Mouse (Mus musculus) cerebellum, adult 9-10 months (tissue): ENCODE results near the gene Aff1.

Experiments used
- DNase-seq: peaks from one replicate; pipeline ENCODE4 v3.0.0; 2022

The Aff1 gene

DNA sequence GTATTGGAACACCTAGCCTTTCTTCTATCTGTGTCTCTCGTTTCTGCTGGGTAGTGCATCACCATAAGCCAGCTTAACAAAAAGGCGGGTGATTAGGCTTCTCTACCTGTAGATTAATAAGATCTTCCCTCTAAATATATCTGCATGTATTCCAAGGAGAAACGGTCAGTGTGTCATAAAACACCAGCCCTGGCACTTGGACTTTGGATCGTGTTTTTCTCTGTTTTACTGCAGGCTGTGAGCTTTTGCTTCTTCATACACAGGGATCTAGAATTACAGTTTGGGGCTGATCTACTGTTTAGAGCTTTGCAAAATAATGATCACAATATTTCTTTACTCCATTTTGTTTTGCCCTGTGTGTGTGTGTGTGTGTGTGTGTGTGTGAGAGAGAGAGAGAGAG, 84.7 kb downstream of the Aff1 start:
- no peak for DNase-seq

DNA sequence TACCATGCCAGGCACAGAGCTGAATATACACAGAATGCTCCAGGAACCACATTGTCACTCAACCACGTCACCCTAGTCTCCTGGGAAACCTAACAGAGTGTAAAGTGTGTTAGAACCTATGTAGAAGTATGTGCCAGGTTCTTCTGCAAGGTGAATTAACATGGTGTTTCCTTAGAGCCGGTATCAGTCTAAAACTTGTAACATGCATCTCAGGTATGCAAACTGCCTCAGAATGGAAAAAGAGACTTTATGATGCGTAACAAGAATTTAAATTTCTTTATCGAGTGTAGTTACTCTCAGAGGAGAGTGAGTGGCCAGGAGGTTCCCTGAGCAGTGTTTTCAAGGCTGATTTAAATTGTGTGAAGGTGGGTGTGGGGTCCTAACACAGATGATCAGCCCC, 85.3 kb downstream of the Aff1 start:
- no peak for DNase-seq

DNA sequence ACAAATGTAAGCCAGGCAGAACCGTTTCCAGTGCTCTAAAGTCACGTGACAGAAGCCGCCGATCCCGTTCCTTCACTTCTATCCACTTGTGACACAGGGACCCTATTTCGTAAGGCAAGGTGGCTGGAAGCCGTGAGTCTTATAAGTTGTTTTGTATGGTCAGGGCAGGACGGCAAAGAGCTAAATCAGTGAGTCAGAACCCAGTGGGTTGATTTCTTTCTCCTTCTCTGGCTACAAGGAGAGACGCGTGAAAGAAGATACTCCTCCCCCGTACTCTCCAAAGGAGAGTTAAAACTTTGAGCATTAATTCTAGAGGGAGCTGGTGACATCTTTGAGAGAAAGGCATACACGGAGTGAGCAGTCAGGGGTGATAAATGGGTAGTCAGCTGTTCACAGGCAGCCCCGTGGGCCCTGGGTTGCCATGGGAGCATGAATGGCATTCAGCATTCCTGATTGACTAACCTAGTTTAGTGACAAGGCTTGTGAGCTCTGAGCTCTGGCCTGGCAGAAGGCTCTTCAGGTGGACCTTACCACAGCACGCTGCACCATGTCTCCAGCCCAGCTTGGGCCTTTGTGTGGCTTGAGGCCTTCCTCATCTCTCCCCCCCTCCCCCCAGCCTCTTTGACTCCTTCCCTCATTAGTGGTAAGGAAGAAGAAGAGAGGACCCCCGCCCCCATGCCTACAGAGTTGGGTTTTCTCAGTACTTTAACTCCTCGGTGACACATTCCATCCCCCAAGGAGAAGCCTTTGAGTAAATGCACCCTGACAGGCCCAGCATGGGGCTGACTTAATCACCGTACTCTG, 86.3 kb downstream of the Aff1 start:
- DNase-seq = no peak

DNA sequence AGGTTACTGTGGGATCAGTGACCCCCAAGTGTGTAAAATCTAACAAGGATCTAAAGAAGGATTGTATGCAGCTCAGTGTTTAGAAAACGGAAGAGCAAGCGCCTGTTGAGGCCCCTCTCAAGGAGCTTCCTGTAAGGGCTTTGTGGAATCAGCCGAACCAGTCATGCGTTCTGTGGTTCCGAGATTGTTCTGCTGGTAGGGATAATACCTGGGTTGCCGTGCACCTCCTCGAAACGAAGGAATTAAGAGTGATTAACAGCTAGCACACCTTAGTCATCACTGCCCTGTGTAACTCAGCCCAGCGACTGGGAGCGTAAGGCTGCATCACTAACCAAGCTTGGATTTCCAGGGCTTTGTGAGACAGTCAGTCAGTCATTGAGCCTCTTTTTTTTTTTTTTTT, 87.7 kb downstream of the Aff1 start:
- DNase-seq = no peak

DNA sequence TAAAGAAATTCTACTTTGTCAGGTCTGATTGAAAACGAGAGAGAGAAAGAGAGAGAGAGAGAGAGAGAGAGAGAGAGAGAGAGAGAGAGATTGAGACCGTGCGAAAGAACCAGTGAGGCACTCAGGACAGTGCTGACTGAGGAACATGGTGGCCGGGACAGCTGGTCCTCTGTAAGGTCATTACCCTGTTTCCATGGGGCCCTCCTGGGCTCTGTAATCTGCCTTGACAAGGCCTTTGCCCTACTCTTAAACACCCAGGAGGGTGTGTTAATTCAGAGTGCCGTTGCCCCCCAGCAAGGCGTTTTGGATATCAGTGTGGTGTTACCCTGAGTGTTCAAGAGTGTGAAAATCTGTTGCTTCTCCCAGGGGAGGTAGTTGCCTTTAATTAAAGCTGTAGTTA, 88.1 kb downstream of the Aff1 start:
- DNase-seq = no peak

DNA sequence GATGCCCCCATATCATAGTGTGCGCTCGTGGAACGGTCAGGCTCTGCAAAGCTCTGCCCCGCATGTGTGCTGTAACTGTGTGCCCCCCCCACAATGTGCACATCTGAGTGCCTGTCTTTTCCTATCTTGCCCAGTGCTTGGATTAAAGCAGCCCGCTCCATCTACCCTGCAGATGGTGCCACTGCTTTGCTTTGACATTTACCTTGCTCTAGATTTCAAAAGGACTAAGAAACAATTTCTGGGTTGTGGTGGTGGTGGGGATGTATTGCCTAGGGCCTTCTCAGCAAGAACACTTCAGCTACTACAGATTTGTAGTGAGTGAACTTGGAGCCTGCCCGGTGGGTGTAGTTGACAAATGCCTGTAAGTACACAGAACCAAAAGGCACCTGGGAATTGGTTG, 88.7 kb downstream of the Aff1 start:
- DNase-seq = peak; percentile 72

DNA sequence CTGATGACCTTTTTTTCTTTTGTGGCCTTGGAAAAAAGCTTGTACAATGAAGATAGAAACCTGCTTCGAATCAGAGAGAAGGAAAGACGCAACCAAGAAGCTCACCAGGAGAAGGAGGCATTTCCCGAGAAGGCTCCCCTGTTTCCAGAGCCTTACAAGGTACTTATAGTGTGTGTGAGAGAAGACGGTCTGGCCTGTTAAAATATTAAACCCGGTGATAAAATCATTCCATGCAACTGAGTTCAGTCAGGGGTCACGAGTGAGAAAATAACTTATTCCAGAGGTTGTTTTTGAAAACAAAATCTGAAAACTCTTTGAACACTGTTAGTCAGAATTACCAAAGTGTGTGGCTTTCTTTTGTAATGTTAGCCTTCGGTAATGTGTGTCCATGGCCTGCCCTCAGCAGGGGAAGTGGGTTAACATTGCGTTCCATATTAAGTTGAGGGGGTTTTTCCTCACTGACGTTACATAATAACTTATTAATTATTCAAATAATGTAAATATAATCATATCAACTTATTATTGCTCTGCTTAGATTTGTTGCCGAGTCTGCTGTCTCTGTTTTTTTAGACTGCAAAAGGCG, 91.0 kb downstream of the Aff1 start:
- no peak for DNase-seq

DNA sequence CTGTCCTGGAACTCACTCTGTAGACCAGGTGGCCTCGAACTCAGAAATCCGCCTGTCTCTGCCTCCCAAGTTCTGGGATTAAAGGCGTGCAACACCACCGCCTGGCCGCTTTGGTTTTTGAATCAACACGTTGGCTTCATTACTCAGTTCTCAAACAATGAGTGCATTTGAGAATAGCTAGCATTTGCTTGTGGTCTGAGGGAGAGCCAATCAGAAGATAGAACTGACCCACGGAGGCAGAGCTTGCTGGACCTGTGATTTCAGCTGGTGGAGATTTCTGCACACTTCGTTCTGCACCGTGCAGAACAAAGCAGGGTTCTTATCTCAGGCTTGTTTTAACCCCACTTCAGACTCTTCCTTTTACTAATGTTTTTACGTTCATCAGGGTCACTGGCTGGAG, 93.9 kb downstream of the Aff1 start:
- DNase-seq = no peak

DNA sequence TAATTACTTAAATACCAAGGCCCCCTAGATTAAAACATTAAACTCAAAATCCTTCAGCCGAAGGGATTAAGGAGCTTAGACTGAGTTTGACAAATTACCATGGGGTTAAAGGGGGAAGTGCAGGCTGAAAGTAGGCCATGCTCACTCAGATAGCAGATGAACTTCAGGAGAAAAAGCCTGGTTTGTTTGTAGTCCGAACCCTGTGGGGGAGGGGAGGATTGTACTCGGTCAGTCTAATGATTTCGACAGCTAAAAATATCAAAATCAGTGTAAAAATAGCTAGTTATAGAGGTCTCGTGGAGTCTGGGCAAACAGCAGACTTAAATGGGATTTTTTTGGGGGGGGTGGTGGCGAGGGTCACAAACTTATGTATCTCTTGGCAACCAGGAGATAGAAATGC, 96.3 kb downstream of the Aff1 start:
- peak; percentile 53 for DNase-seq

DNA sequence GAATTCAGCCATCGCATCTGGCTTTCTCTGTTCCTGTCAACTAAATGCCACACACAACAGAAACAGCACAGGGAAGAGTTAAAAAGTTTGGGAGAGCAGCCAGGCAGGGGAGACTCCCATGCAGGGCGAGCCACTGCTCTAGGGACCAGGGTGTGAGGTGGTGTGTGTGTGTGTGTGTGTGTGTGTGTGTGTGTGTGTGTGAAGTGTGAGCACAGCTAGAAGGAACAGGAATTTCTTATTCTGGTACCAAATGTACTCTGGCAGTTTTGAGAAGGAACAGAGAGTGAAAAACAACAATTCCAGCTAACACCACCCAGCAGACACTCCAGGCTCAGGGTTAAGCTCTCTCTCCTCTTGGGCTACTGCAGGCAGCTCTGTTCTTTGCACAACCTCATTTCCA, 96.8 kb downstream of the Aff1 start:
- DNase-seq = peak; percentile 52

DNA sequence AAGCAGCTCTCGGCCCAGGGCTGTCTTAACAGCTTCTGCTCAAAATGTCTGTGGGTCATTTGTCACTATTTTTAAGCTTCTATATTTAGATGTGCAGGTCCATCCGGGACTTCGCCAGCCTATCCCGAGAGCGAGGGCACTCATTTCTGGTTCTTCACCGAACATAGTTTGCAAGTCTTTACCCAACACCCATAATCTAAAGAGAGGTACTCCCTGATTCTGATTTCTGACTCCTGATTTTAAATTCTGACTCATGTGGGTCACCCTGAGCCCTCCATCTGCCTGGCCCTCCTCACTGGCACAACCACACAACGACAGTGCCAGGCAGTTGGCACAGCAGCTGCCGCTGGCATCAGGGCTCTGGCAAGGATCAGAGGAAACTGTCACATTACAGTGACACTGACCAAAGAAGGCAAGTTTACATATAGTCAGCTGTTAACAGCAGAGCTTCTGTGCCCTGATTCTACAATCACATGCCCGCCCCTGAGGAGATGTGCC, 97.5 kb downstream of the Aff1 start:
- DNase-seq = peak; percentile 93

DNA sequence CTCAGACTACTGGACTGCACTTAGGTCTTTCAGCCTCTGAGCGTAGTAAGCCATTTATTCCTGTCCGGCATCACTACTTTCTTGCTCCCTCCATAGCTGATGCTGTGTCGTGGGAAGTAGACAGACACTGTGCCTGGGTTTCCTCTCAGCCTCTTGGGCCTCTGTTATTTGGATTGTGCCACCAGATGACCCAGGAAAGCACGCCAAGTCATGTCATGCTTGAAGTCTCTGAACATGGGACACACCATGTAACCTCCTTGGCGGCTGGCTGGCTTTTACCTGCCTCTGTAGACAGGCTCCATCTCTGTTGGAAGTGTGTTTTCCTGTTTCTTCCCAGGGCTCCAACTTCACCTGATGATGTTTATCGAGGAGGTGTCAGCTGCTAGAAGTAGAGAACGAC, 99.6 kb downstream of the Aff1 start:
- no peak for DNase-seq

DNA sequence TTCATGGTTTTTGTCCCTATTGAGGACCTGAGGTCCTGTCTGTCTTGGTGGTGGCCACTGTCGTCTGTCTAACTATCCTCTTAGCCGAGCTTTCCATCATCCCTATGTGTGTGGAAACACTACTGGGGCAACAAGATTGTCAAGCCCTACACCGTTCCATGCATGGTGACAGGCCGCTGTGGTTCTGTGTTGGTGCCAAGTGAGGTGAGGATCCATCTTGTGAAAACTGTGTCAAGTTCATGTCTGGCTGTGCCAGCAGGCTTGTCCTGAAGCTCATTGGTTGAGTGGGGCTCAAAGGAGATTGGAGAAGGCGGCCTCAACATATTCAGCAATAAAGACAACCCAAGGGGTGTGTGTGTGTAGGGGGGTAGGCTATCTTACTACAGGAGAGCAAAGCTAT, 102.9 kb downstream of the Aff1 start:
- no peak for DNase-seq

DNA sequence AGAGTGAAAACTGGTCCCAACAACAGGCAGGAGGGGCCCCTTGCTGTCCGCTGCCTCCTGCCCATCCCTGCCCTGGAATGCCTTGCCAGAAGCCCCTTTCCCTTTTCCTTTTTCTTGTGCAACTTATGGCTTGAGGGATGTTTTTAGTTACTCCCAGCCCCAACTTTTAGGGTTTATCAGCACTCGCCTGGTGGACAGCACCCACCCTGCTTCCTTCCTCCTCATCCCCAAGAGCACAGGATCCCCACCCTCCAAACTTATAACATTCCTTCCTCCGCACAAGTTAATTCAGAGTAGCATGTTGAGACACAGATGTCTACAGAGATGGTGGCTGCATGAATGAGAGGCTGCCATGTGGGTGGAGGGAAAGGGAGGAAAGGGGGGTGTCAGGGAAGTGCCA, 103.9 kb downstream of the Aff1 start:
- DNase-seq = no peak

DNA sequence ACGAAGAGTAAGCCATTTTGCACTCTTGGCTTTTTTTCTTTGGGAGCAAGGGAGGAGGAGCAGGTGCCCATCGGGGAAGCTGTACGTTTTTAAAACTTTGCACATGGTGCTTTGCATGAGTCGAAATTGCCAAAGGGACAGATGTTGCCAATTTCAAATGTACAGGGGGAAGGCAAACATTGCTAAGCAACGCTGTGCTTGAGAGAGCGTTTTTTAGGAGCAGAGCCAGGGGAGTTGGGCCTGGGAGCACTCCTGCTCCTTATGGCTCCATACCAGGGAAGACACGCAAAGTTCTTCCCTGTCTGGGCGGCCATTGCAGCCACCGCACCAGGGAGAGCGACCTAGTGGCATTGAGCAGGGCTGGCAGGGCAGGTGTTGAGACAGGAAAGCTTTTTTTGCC, 105.6 kb downstream of the Aff1 start:
- no peak for DNase-seq

DNA sequence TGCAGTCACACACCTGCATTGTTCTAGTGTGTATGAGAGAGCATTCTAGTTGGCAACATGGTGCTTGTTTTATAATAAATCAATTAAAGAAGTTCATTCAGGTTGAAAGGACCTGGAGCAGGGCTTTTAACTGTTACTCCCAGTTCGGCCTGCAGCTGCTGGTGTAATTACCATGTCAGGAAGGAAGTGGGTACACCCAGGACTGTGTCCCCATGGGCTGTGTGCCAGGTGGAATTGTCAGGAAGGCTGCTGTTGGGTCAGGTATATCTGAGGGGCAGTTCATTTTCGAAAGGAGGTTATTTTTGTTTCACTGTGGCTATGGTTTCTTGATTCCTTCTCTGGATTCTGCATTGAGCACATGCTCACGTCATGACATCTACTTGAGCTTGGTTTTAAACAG, 107.3 kb downstream of the Aff1 start:
- no peak for DNase-seq

DNA sequence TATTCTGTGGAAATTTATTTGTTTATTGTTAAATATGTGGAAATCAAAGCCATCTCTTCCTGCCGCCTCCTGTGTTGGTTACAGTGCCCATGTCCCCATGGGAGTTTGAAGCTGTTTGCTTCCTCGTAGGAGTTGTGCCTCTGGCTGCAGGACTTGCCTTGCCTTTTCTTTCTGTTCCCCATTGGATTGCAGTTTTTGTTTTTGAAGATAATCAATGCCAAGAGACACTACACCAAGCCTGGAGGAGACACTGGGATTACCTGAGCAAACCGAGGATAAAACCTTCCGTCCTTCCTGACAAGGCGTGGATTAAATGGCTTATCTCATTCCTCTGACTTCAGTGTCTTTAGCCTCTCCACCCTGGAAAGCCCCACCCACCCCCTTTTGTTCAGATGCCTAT, 107.8 kb downstream of the Aff1 start:
- DNase-seq = no peak

DNA sequence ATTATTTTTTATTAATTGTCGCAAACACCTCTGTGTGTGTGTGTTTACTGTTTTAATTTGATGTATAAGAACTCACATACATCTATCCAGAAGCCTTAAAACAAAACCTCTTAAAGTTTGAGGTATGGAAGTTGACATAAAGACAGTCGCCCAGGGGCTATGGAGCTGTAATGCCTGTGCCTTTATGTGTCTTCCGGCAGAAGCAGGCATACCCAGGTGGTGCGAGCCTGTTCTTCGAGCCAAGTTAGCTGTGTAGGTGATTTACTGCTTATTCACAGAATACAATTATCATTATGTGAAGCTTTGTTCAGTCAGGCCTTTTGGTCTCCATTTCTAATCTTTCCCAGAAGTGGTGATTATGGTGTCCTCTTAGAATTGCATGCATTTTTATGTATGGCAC, 111.2 kb downstream of the Aff1 start:
- DNase-seq = no peak

DNA sequence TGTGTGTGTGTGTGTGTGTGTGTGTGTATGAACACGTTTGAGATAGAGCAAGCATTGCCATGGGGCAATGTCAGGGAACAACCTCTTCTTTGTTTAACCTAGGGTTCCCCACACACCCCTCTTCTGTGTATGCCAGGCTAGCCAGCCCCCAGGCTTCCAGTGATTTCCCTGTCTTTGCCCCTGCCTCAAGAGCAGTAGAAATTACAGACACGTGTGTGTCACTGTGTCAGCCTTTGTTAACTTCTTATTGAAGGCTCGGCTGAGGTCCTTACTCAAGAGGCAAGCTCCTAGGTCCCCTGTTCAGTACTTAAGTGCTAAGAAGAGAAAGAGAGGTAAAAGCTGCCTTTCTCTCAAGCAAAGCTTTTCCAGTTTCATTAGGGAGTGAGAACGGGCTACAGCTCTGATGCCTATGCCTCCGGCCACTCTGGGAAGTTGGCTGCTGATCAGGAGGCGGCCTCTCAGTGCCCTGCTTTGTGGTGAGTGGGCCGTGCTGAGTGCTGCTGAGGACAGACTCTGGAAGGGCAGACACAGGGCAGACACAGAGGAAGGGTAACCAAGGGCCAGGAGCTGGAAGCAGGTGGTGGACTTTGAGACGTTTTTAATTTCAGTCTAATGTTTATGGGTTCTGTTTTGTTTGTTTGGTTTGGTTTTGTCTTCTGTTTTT, 111.9 kb downstream of the Aff1 start:
- DNase-seq = no peak

DNA sequence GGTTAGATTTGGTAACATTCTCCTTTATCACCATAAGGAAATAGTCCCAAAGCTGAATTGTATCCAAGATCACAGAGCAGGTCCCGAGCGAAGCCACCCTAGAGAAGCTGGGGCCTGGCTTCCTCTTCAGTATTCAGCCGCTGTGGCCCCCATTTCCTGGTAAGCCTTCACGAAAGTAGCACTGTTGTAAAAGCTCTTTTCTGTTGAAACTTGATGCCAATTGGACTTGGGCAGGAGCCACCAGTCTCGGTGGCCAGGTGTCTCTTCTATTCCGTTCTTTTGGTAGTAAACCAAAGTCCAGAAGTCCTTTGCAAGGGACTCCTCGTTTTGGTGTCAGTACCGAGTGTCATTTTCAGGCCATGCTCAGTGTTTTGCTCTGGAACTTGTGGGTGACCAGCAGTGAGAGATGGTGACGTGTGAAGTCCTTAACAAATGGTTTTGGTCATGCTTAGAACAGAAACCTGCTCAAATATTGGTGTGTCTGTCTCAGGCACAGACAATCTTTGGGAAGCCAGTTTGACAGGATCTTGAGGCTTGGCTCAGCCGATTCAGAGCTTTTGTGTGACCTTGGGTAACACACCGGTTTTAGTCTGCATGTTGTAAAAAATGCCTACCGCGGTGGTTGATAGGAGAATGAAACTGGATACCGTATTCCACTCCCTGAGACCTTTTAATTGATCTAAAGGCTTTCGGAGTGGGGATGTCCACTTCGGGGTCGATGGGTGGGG, 114.8 kb downstream of the Aff1 start:
- DNase-seq = no peak

DNA sequence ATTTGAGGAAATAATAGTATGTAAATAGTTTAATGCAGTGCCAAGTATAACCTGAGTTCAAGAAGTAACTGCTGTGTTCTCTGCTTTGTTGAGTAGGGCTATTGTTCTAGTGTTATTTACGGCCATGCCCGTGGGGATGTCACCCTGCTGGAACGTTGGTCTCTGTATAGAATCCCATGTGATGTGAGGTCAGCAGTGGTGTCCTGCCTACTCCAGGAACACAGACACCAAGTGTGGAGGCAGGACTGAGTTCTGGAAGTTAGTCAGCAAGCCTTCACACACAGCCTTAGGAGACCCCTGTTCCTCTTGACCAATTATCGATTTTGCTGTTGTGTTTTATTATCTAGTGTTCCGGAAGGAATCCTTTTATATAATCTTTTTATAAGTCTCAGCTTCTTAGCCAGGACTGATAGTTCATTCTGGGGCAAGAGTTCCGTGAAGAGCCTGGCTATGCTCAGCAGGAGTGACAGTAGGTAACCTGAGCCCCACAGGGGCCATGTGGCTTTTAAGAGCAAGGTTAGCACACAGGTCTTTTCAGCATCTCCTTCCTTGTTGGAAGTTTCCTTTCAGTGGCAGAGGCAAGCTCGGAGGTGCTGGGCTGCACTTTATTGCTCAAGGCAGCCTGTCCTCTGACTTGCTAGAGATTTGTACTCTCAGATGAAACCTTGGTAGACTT, 115.6 kb downstream of the Aff1 start:
- DNase-seq = no peak

DNA sequence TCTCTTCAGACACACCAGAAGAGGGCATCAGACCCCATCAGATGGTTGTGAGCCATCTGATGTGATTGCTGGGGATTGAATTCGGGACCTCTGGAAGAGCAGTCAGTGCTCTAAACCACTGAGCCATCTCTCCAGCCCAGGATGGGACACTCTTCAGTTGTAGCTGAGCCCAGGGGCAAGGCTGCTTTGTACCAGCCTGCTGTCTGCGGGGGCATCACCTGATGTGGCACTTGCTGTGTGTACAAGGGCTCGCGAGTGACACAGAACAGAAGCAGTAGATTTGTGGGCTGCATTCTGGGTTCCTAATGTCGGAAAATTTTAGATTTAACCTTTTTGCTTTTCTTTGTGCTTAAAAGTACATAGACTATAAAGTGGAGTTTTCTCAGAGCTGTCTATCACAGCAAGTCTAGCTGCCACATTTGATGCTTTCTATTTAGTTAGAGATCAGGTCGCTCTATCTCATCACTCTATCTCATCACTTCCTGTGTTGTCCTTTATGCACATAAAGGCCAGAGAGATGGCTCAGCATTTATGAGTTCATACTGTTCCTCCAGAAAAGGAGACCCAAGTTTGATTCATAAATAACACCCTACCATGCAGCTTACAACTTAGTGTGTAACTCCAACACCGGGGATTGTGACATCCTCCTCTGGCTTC, 117.6 kb downstream of the Aff1 start:
- DNase-seq = no peak
